Mouse (Mus musculus) neutrophil, adult 5-6 weeks (primary cell): Measurements from ENCODE around the gene Cdk13. TPM values are rescaled to one million over a fixed set of nuclear protein-coding genes. Genes with fewer than 3 reads are reported as not detected.

ENCODE experiments used
- ATAC-seq: fragments of 151-379, 151-347 bp; 2 replicates; pipeline ENCODE4 v1.8.0; 2017; ENCODE audit warnings: mild to moderate bottlenecking, moderate TSS enrichment; ENCODE audit not compliant: insufficient number of reproducible peaks, poor library complexity, low FRiP score, severe bottlenecking; ENCODE audit errors: extremely low read depth
- total RNA-seq: library from RNA; stranded (forward); fragments of 200-1000 nt; gene quantifications from 2 replicates; pipeline ENCODE4 v1.2.3, GENCODE M21; 2017

Cdk13 gene
- total RNA-seq, 1 experiment from 2014 or later, result 196 TPM

- no peak for ATAC-seq
Observed at GRCm38 (mm10) chr13:17671122-17671521, 133.8 kb downstream of the Cdk13 start.

- no peak for ATAC-seq
Observed at GRCm38 (mm10) chr13:17667380-17667779, 137.5 kb downstream of the Cdk13 start.

Other genes with a start within 250 kb of the Cdk13 start
- 22.7 and 23.8 TPM in 2 replicates for gene Mplkip, start 109.9 kb downstream of the Cdk13 start, total RNA-seq
- gene Sugct, start 109.5 kb downstream of the Cdk13 start, total RNA-seq, result 0.35 TPM in 1 of 2 replicates, not detected in the other
- 37.8 and 38.3 TPM in 2 replicates for gene Rala, start 139.1 kb upstream of the Cdk13 start, total RNA-seq
- gene Yae1d1, start 188.3 kb upstream of the Cdk13 start, total RNA-seq, result 6.8 and 9.4 TPM in 2 replicates